In genomic region chr8:120556198-120556892, GRCm38 (mm10) we compare ENCODE assay signal across 8 mouse cellular contexts. TPM values are rescaled to one million over a fixed set of nuclear protein-coding genes. Genes with fewer than 3 reads are reported as not detected.
DNase-seq lines count a peak whose midpoint lies in the region; ATAC-seq and TF ChIP-seq lines count a peak whose summit lies in the region.
"Had no signal": no experiment of that assay in that cellular context is flagged by ENCODE, and none has a peak within 500 bp of the region (broad histone marks: within the 10 kb centered on the region; RNA-seq: fewer than 3 reads in every experiment).

No protein-coding gene starts in this region.

- 0 out of 2 replicates have a peak, but pooled peaks cover 23% of the 10 kb centered on the region for H3K36me3 ChIP-seq in lung, embryonic 14.5 days (ENCODE audit: insufficient read depth)
- peaks cover 25% of the 10 kb centered on the region for H3K36me3 ChIP-seq in forebrain, embryonic 13.5 days (ENCODE audit: poor library complexity, severe bottlenecking)
- no peaks in the 10 kb centered on the region for H3K36me3 ChIP-seq in hindbrain, embryonic 16.5 days (ENCODE audit: control insufficient read depth, insufficient read depth, low read length)
- peaks cover 8% of the 10 kb centered on the region; the same call in 1 of the 2 replicates for H3K36me3 ChIP-seq in neural tube, embryonic 13.5 days

- no peak overlapping the region; the same call in 1 of the 2 replicates for H3K4me2 ChIP-seq in lung, embryonic 14.5 days
- H3K4me2 ChIP-seq in forebrain, embryonic 13.5 days: peak overlapping the region; percentile 33; the same call in 1 of the 2 replicates
- H3K4me2 ChIP-seq in hindbrain, embryonic 16.5 days (ENCODE audit: low read length): peak overlapping the region; percentile 2; the same call in 1 of the 2 replicates
- H3K4me2 ChIP-seq in neural tube, embryonic 13.5 days: peak overlapping the region; percentile 28

- no peak overlapping the region for H3K4me3 ChIP-seq in lung, embryonic 14.5 days (ENCODE audit: low read depth, low read length)
- no peak overlapping the region for H3K4me3 ChIP-seq in forebrain, embryonic 13.5 days
- no peak overlapping the region for H3K4me3 ChIP-seq in hindbrain, embryonic 16.5 days (ENCODE audit: low read length)
- no peak overlapping the region for H3K4me3 ChIP-seq in neural tube, embryonic 13.5 days
- H3K4me3 ChIP-seq: myocyte had no signal

- 61% methylated on average over 20 of the region's 20 CpGs for WGBS in lung, embryonic 14.5 days
- WGBS in forebrain, embryonic 13.5 days: 49% methylated on average over 20 of the region's 20 CpGs
- 41% methylated on average over 20 of the region's 20 CpGs for WGBS in hindbrain, embryonic 16.5 days
- 44% methylated on average over 20 of the region's 20 CpGs for WGBS in neural tube, embryonic 13.5 days

- no peak for DNase-seq in lung, embryonic 14.5 days
- no peak for DNase-seq in lung, adult 18-20 months
- DNase-seq in urinary bladder, adult 18-20 months (ENCODE audit: low spot score in 2 of 2): no peak
- DNase-seq in yolk sac, embryonic 10.5 days (ENCODE audit: low spot score): no peak

- ATAC-seq in lung, embryonic 14.5 days (ENCODE audit: insufficient read depth): no peak
- ATAC-seq in forebrain, embryonic 13.5 days: no peak
- ATAC-seq in hindbrain, embryonic 16.5 days: no peak
- no peak for ATAC-seq in neural tube, embryonic 13.5 days (ENCODE audit: low read depth)

- no peaks in the 10 kb centered on the region for H3K27me3 ChIP-seq in lung, embryonic 14.5 days (ENCODE audit: insufficient read depth, low read length)
- H3K27me3 ChIP-seq in forebrain, embryonic 13.5 days: no peaks in the 10 kb centered on the region
- no peaks in the 10 kb centered on the region for H3K27me3 ChIP-seq in hindbrain, embryonic 16.5 days (replicated peaks; ENCODE audit: control insufficient read depth, insufficient read depth, low read length)
- no peaks in the 10 kb centered on the region for H3K27me3 ChIP-seq in neural tube, embryonic 13.5 days

- peaks cover 13% of the 10 kb centered on the region; the same call in 1 of the 2 replicates for H3K4me1 ChIP-seq in lung, embryonic 14.5 days (ENCODE audit: insufficient read depth)
- H3K4me1 ChIP-seq in forebrain, embryonic 13.5 days: peaks cover 99% of the 10 kb centered on the region
- H3K4me1 ChIP-seq in hindbrain, embryonic 16.5 days (ENCODE audit: control insufficient read depth, insufficient read depth, low read depth, low read length): peaks cover 73% of the 10 kb centered on the region
- peaks cover 100% of the 10 kb centered on the region for H3K4me1 ChIP-seq in neural tube, embryonic 13.5 days (replicated peaks)

- no peaks in the 10 kb centered on the region for H3K9me3 ChIP-seq in lung, embryonic 14.5 days (ENCODE audit: low read depth, low read length)
- no peaks in the 10 kb centered on the region for H3K9me3 ChIP-seq in forebrain, embryonic 13.5 days (replicated peaks)
- H3K9me3 ChIP-seq in hindbrain, embryonic 16.5 days (ENCODE audit: control insufficient read depth, low read length): no peaks in the 10 kb centered on the region
- no peaks in the 10 kb centered on the region for H3K9me3 ChIP-seq in neural tube, embryonic 13.5 days

- H3K9ac ChIP-seq in lung, embryonic 14.5 days: peak overlapping the region; percentile 23; the same call in 1 of the 2 replicates
- peak overlapping the region; percentile 55; the same call in 1 of the 2 replicates for H3K9ac ChIP-seq in forebrain, embryonic 13.5 days
- peak overlapping the region; percentile 8; the same call in 1 of the 2 replicates for H3K9ac ChIP-seq in hindbrain, embryonic 16.5 days (ENCODE audit: low read depth, low read length)
- peak overlapping the region; percentile 55 for H3K9ac ChIP-seq in neural tube, embryonic 13.5 days

- TF ChIP-seq CTCF in lung, embryonic 14.5 days (IDR thresholded peaks at IDR 0.05; ENCODE audit: low read depth): no peak

- H3K27ac ChIP-seq in lung, embryonic 14.5 days (ENCODE audit: low read depth): peak overlapping the region; percentile 33; the same call in 1 of the 2 replicates
- H3K27ac ChIP-seq in forebrain, embryonic 13.5 days: peak overlapping the region; percentile 90
- peak overlapping the region; percentile 63; the same call in 1 of the 2 replicates for H3K27ac ChIP-seq in hindbrain, embryonic 16.5 days (ENCODE audit: low read depth, low read length)
- peak overlapping the region; percentile 88 for H3K27ac ChIP-seq in neural tube, embryonic 13.5 days (replicated peaks)

RNA-seq across cellular contexts. Expression of gene Gins2, which starts 32.8 kb away (rescaled TPM):
- 131 and 139 TPM in 2 replicates for polyA plus RNA-seq in lung, embryonic 14.5 days (2014; fragmentation: Nextera tagmentation; extraction: Ambion mirVana)
- 66.9 and 79.8 TPM in 2 replicates for polyA plus RNA-seq in forebrain, embryonic 13.5 days (2015; fragmentation: Nextera tagmentation; extraction: Ambion mirVana)
- polyA plus RNA-seq in hindbrain, embryonic 16.5 days (2015; fragmentation: Nextera tagmentation; extraction: Ambion mirVana): 20.6 and 22.0 TPM in 2 replicates
- polyA plus RNA-seq in neural tube, embryonic 13.5 days (2015; fragmentation: Nextera tagmentation; extraction: Ambion mirVana): 20.1 and 21.5 TPM in 2 replicates

Comparison
In these comparisons a context has a peak if more than half of its experiments do, and no peak if none do; other contexts are left out.
1. H3K27ac ChIP-seq: peak in every context shown above with its lines; median percentile 90 in forebrain, embryonic 13.5 days; 88 in neural tube, embryonic 13.5 days; 63 in hindbrain, embryonic 16.5 days; 33 in lung, embryonic 14.5 days.